Mouse (Mus musculus) urinary bladder, postnatal 4 days (tissue): ENCODE results near the gene Slc9a1.

Experiments
- DNase-seq, 2 experiments: peaks; one replicate each; pipeline ENCODE4 v3.0.0; 2021 to 2022; ENCODE audit warnings: low spot score in 2 of 2

Slc9a1 gene

DNA sequence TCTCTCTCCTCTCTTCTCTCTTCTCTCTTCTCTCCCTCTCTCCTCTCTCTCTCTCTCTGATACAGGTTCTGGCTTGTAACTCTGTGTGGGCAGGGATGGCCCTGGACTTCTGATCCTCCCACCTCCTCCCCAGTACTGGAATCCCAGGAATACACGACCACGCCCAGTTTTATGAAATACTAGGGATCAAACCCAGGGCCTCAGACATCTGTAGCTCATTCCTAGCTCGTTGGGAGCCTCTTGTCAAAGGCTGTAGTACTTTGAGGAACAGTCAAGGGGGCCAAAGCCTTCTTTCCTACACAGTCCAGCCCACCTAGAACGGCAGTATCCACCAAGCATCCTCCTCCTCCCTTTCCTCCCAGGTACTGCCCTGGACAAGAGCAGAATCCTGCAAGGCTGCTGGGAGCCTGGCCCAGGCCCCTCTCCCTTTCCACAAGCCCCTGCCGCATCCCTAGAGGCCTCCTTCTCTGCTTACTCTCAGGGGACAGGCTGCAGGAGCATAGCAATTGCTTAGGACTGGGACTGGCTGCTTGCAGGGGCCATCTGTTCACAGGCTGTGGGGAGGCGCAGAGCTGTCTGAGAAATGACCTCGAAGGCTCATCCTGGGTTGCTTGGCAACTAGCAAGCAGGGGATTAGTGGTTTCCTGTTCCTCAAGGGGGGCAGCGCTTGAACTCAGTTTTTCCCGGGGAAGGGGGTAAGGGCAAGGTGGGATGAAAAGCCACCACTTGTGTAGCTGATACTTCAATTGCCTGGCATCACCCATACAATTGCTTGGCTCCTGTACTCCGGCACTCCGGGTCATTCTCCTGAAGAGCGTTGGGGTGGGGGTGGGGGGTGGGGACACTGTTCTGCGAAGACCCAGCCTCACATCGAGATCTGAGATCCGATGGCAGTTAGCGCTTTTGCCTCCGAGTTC lies 70.2 kb downstream of the Slc9a1 start:
- DNase-seq: no peak

DNA sequence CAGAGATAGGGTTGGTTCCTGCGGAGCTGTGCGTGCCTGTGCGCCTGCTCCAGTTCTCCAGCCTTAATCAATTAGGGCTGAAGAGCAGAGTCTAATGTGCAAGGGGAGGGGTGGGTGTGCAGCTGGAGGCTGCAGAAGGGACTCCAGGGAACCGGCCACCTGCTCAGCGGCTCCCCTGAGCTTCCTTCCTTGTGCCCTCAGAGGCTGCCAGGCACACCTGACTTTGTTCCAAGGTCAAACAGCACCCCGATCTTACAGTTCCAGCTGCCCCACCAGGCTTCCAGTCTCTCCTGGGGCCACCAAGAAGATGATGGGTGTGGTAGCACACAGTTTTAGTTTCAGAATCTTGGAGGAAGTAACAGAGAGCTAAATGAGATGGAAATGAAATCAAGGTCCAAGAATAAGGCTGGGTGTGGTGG lies 70.9 kb downstream of the Slc9a1 start:
- no peak for DNase-seq

DNA sequence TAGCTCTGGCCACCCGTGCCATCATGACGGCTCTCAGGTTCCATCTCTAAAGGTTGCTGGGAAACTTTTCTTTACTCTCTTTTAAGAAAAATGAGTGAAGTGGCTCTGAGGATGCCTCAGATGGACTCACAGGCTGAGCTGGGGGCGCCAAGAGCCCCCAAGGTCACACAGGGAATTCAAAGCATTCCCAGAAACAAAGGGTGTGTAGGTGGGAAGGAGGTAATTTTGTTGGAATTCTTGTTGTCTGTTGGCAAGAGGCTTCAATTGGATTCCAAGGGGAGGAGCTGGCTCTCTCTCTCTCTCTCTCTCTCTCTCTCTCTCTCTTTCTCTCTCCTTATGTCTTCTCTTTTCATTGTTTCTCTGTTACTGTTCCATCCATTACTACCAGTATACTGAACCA lies 72.7 kb downstream of the Slc9a1 start:
- DNase-seq: no peak

DNA sequence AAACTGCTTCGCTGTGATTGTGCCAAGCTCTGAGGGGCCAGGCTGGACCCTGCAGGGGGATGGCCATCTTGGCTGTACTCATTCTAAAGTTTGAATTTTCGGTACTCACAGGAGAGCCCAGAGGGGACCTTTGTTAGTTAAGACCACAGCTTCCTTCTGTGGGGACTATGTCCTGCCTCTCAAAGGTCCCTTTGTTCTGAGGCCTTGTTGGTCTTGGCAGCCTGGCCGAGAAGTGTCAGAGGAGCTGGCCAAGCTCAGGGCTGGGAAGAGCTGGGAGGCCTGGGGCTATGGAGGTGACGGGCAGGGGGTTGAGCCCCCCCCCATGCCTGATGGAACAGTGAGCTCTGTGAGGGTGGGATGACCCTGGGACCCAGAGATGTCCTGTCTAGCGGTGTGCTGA lies 73.6 kb downstream of the Slc9a1 start:
- no peak for DNase-seq

DNA sequence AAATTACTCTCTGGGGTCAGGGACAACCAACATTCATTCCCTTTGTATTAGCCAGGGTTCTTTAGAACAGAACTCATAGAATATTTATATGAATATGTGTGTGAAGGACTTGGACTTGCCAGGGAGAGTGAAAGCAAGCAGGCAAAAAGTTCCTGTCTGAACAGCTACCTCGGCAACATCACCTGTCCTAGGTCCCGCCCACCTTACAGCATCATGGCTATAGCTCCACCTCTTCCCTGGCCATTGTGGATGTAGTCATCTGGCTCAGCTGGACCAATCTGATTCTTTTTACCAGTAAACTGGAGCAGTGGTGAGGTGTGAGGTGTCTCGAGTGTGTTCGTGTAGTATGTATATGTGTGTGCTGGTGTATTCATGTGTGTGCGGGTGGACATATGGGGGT lies 76.2 kb downstream of the Slc9a1 start:
- no peak for DNase-seq

DNA sequence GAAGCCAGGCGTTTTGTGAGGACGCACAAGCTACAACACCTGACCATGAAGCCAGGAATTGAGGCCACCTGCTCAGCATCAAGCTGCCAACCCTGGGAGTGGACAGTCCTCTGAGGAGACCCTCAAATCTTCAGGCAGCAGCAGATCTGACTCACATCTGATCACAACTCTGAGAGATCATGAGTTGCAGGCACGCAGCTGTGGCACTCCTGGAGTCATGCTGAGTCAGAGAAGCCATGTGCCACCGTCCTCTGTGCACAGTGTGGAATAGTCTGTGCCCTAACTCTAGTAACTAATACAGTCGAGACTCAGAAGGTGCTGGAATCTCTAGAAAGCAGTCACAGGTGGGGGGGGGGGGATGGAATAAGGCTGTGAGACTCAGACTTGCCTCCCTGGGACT lies 77.9 kb downstream of the Slc9a1 start:
- no peak for DNase-seq

DNA sequence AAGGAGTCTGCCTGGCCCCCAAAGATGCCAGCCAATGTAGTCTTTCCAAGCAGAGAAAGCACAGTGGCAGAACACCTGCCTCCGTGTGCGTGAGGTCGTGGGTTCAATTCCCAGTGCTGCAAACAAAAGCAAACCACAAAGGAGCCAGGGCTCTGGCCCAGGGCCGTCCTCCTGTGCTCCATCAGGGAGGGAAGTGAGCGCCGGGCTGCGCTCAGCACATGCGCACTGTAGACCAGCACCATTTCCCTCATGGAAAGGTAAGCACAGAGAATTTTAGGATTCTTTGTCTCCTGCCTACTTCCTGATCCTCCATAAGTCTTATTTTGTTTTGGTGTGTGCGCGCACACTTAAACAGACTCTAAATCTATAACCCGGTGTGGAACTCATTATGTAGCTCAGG lies 78.5 kb downstream of the Slc9a1 start:
- no peak for DNase-seq

DNA sequence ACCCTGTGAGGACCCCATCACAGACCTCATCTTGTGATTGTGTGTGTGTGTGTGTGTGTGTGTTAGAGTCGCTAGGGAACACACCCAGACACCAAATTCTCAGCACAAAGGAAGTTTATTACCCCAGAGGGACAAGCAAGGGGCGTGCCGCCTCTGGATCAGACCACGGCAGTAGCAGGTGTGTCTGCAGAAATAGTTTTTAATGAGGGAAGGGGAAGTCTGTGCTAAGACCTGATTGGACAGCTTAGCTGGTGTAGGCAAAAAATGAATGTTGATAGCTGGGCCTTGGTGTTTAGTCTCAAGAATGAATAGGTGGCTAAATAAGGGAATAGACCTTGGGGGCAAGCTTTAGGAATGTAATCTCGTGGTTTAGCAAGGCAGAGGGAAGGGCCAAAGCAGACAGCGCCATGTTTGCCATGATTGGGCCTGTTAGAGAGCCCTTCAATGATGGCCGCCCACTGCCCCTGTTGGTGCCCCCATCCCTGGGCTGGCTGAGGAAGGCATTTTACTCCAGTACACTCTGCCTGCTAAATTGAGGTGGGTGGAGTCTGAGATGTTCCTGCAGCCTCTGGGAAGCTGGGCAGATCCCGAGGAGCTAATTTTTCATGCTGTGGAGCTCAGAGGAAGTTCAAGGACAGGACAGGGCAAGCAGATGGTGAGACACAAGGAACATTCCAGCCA lies 79.3 kb downstream of the Slc9a1 start:
- no peak for DNase-seq

DNA sequence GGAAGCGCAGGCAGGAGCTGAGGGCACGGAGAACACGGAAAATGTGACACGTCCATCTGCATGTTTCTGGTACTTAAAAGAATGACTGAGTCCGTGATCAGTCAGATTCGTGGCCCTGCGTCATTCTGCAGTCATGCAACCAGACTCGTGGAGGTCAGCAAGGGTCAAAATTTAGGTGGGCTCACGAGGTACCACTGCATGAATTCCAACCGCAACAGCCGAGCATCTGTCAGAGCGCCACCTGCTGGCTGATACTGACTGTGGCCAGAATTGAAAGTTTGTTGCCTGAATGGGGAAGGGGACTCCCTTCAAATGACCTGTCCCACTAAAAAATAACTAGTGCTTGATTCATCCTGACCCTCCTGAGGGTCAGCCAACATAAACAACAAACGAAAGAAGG lies 80.2 kb downstream of the Slc9a1 start:
- DNase-seq: peak in 1 of 2 experiments; percentile 70

DNA sequence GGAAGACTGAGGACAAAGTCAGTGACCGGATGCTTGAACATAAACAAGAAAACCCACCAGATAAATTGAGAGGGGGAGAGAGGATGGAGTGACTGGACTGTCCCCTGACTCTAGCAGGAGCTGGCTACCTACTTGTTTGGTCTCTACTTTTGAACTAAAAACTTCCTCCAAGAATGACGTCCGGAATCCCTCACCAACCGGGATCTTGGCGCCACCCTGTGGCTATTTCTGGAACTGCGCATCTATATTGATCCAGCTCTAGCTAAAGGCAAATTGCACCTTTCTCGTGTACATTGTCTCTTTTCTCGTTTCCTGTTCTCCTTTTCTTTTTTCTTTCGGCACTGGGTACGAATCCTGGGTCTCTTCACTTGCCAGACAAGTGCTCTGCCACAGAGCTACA lies 82.0 kb downstream of the Slc9a1 start:
- peak; percentile 71 to 91 for DNase-seq

DNA sequence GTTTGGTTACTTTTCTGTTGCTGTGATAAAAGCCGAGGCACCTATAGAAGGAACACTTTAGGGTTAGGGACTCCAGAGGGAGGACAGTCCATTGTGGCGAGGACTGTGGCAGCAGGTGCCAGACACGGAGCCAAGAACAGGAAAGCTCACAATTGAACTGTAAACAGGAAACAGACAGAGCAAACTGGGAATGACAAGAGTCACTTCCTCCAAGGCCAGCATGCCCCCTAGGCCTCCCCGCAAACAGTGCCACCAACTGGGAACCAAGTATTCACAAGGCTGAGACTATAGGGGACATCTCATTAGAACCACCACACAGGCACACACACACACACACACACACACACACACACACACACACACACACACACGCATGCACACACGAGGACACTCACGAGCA lies 82.9 kb downstream of the Slc9a1 start:
- DNase-seq: no peak

DNA sequence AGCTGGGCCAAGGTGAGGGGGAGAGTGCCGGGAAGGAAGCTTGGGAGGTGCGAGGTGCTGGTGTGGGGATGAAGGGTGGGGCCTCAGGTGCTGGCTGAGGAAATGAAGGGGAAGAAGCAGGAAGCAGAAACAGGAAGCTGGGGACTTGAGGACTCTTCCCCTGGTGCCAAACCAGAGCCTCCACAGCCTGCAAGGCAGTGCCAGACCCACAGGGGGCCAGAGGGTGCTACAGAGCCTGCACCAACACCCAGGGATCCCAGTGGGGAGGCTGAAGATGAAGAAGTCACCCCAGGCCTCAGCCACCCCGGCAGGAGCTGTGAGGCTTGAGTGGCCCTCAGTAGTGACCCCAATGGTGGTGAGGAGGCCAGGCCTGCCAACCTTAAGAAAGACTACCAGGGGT lies 88.5 kb downstream of the Slc9a1 start:
- DNase-seq: no peak

DNA sequence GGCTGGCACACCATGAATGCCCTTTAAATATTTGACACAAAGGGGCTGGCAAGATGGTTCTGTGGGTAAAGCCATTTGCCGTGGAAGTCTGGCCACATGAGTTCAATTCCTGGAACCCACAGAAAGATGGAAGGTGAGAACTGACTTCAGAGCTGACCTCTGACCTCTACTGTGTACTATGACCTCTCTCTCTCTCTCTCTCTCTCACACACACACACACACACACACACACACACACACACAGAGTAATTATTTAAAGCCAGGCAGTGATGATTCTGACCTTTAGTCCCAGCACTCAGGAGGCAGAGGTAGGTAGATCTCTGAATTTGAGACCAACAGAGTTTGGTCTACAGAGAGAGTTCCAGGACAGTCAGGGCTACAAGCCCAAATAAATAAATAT lies 90.5 kb downstream of the Slc9a1 start:
- DNase-seq: no peak

DNA sequence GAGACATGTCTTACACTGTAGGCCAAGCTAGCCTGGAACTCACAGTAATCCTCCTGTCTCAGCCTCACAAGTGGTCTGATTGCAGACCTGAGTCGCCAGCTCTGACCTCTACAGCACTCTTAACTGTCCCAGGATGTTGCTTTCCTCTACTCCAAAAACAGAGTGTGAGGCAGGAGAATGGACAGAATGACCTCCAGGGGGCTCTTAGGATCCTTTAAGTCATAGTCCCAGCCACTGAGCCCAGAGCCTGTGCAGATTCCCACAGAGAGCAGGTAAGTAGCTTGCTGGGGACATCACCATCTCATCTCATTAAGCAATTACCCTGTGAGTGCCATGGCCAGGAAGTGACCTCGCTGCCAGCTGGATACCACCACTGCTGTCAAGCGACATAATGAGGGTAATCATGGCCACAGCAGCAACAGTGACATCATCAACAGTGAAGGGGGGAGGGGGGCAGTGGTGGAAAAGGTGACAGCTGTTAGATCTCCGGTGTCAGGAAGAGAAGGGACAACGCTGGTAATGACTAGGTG lies 91.4 kb downstream of the Slc9a1 start:
- DNase-seq: no peak

DNA sequence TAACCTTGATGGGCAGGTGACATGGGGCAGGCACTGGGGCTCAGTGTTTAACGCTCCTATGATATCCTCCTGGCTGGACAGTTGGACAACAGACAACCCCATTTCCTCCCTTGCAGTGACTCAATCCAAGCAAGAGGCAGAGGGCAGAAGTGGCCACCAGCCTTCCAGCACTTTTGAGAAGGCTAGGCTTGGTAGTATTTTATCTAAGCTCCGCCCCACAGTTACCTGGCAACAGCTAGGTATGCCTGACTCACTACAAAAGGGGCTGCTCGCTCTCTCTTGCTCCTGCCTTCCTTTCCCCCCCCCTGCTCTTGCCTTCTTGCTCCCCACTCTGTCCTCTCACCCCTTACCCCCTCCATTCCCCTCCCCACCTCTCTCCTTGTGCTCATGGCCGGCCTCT lies 91.9 kb downstream of the Slc9a1 start:
- DNase-seq: no peak

DNA sequence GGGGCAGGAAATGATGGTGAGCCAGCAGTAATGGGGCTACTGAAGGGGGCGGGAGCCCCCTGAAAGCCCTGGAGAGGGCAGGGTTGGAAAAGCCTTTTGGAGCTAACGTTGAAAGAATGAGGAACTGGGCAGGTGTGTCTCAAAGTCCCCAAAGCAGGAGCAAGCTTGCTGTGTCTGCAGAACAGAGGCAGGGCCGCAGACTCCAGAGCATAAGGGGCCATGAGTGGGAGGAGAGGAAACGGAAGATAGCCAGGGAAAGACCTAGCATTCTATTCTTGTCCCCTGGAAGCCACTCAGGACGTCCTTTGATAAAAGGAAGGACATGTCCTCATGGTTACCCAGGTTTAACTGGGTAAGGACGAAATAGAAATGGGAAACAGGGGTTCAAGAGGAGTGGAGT lies 93.7 kb downstream of the Slc9a1 start:
- no peak for DNase-seq

DNA sequence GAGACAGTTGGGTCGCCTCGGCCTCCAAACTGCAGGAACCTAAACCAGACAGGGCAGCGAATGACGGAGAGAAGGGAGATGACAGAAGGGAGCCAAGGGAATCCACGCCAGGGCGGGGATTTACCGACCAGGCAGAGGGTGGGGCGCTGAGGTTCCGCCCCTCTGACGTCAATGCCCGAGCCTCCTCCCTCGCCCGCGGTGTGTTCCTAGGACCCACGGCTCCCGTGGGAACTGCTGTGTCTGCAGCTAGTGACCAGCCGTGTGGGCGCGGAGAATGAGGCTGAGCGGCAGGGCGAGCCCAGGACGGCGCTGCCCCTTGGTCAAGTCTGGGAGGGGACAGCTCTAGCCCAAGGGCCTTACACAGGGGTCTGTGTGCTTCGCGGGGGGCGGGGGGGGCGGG lies 98.6 kb downstream of the Slc9a1 start:
- peak; percentile 70 to 81 for DNase-seq

DNA sequence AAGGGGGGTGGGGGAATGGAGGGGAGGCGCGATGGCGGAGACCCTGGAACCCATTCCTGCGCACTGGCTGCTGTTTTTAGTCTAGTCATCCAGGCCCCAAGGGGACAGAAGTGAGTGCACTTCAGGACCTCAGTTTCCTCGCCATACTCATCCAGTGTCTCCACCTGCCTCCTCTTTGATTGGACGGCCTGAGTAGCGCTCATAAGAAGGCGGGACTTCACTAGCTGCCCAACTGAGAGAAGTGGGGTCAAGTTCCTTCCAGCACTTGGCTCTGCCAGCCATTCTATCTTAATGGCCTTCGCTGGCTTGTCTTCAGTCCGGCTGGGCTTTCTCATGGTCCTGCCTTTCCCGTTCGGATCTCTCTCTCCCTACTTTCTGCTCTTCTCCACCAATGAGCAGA lies 99.6 kb downstream of the Slc9a1 start:
- DNase-seq: no peak

DNA sequence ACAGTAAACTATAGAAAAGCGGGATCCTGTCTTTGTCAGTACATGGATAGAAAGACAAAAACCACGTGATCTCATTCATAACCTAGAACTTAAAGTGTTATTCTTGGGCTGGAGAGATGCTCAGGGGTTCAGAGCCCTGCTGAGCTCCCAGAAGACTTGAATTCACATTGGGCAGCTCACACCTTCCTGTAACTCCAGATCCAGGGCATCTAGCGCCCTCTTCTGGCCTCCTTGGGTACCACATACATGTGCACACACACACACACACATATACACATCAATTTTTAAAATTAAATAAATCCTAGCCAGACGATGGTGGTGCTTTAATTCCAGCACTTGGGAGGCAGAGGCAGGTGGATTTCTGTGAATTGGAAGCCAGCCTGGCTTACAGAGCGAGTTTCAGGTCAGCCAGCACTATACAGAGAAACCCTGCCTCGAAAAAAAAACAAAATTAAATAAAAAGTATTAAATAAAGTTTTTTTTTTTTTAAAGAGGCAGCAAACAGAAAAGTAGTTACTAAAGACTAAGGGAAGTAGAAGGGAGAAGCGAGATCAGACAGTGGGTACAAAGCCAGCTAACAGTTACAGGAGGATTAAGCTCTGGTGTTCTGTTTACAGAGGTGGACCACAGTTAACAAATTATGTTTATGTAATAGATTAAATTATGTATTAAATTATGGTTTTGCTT lies 101.8 kb downstream of the Slc9a1 start:
- DNase-seq: no peak
